Mouse (Mus musculus): ENCODE measurements around the gene 4930512M02Rik. TPM values are rescaled to one million over a fixed set of nuclear protein-coding genes. Genes with fewer than 3 reads are reported as not detected.

4930512M02Rik gene
- polyA plus RNA-seq, 1 experiment from 2014 or later = not detected

- H3K9me3 ChIP-seq (ENCODE audit: control insufficient read depth, low read length) = no peaks in the 10 kb centered on the region
Observed at GRCm38 (mm10) chr11:11570747-11571146, 56.9 kb downstream of the 4930512M02Rik start.

GRCm38 (mm10) chr11:11569466-11570132 lies 58.0 kb downstream of the 4930512M02Rik start:
- H3K36me3 ChIP-seq (ENCODE audit: control insufficient read depth, insufficient read depth, low read length) = no peaks in the 10 kb centered on the region
- no peaks in the 10 kb centered on the region for H3K4me1 ChIP-seq (ENCODE audit: control insufficient read depth, insufficient read depth, low read depth, low read length)
- no peak overlapping the region for H3K27ac ChIP-seq (ENCODE audit: low read depth, low read length)
- no peaks in the 10 kb centered on the region for H3K9me3 ChIP-seq (ENCODE audit: control insufficient read depth, low read length)
- H3K4me3 ChIP-seq (ENCODE audit: low read length) = no peak overlapping the region
- no peak overlapping the region for H3K9ac ChIP-seq (ENCODE audit: low read depth, low read length)
- 76% methylated on average over 4 of the region's 4 CpGs for WGBS
- H3K27me3 ChIP-seq (replicated peaks; ENCODE audit: control insufficient read depth, insufficient read depth, low read length) = no peaks in the 10 kb centered on the region
- ATAC-seq = no peak
- H3K4me2 ChIP-seq (ENCODE audit: low read length) = no peak overlapping the region

More at GRCm38 (mm10) chr11:11570747-11571146, 56.9 kb downstream of the 4930512M02Rik start:
- Histone ChIP-seq H3K36me3 (ENCODE audit: control insufficient read depth, insufficient read depth, low read length) (no peaks in the 10 kb centered on the region), H3K9ac (ENCODE audit: low read depth, low read length) (no peak overlapping the region), H3K27me3 (replicated peaks; ENCODE audit: control insufficient read depth, insufficient read depth, low read length) (no peaks in the 10 kb centered on the region), H3K4me3 (ENCODE audit: low read length) (no peak overlapping the region), H3K4me2 (ENCODE audit: low read length) (no peak overlapping the region), H3K27ac (ENCODE audit: low read depth, low read length) (no peak overlapping the region), H3K4me1 (ENCODE audit: control insufficient read depth, insufficient read depth, low read depth, low read length) (no peaks in the 10 kb centered on the region)
- no peak for ATAC-seq

- Histone ChIP-seq H3K4me1 (ENCODE audit: control insufficient read depth, insufficient read depth, low read depth, low read length) (no peaks in the 10 kb centered on the region), H3K9ac (ENCODE audit: low read depth, low read length) (no peak overlapping the region), H3K27ac (ENCODE audit: low read depth, low read length) (no peak overlapping the region), H3K27me3 (replicated peaks; ENCODE audit: control insufficient read depth, insufficient read depth, low read length) (no peaks in the 10 kb centered on the region), H3K36me3 (ENCODE audit: control insufficient read depth, insufficient read depth, low read length) (no peaks in the 10 kb centered on the region), H3K9me3 (ENCODE audit: control insufficient read depth, low read length) (no peaks in the 10 kb centered on the region), H3K4me2 (ENCODE audit: low read length) (no peak overlapping the region), H3K4me3 (ENCODE audit: low read length) (no peak overlapping the region)
- 84% methylated on average over 2 of the region's 2 CpGs for WGBS
- no peak for ATAC-seq
Observed at GRCm38 (mm10) chr11:11568033-11568432, 59.6 kb downstream of the 4930512M02Rik start.

- no peak overlapping the region for H3K9ac ChIP-seq (ENCODE audit: low read depth, low read length)
- H3K4me1 ChIP-seq (ENCODE audit: control insufficient read depth, insufficient read depth, low read depth, low read length) = no peaks in the 10 kb centered on the region
- ATAC-seq = no peak
- H3K4me3 ChIP-seq (ENCODE audit: low read length) = no peak overlapping the region
- no peak overlapping the region for H3K27ac ChIP-seq (ENCODE audit: low read depth, low read length)
- H3K27me3 ChIP-seq (replicated peaks; ENCODE audit: control insufficient read depth, insufficient read depth, low read length) = no peaks in the 10 kb centered on the region
- H3K9me3 ChIP-seq (ENCODE audit: control insufficient read depth, low read length) = no peaks in the 10 kb centered on the region
- no peak overlapping the region for H3K4me2 ChIP-seq (ENCODE audit: low read length)
- no peaks in the 10 kb centered on the region for H3K36me3 ChIP-seq (ENCODE audit: control insufficient read depth, insufficient read depth, low read length)
- 85% methylated on average over 6 of the region's 6 CpGs for WGBS
Observed at GRCm38 (mm10) chr11:11565146-11565820, 62.4 kb downstream of the 4930512M02Rik start.

GRCm38 (mm10) chr11:11564266-11565044 lies 63.2 kb downstream of the 4930512M02Rik start:
- Histone ChIP-seq H3K9ac (ENCODE audit: low read depth, low read length) (no peak overlapping the region), H3K27ac (ENCODE audit: low read depth, low read length) (no peak overlapping the region), H3K9me3 (ENCODE audit: control insufficient read depth, low read length) (no peaks in the 10 kb centered on the region), H3K4me2 (ENCODE audit: low read length) (no peak overlapping the region), H3K4me1 (ENCODE audit: control insufficient read depth, insufficient read depth, low read depth, low read length) (no peaks in the 10 kb centered on the region), H3K4me3 (ENCODE audit: low read length) (no peak overlapping the region), H3K27me3 (replicated peaks; ENCODE audit: control insufficient read depth, insufficient read depth, low read length) (no peaks in the 10 kb centered on the region), H3K36me3 (ENCODE audit: control insufficient read depth, insufficient read depth, low read length) (no peaks in the 10 kb centered on the region)
- no peak for ATAC-seq
- 78% methylated on average over 7 of the region's 7 CpGs for whole genome bisulfite sequencing

- Histone ChIP-seq H3K9ac (ENCODE audit: low read depth, low read length) (no peak overlapping the region), H3K4me1 (ENCODE audit: control insufficient read depth, insufficient read depth, low read depth, low read length) (no peaks in the 10 kb centered on the region), H3K4me3 (ENCODE audit: low read length) (no peak overlapping the region), H3K9me3 (ENCODE audit: control insufficient read depth, low read length) (no peaks in the 10 kb centered on the region), H3K36me3 (ENCODE audit: control insufficient read depth, insufficient read depth, low read length) (no peaks in the 10 kb centered on the region), H3K27me3 (replicated peaks; ENCODE audit: control insufficient read depth, insufficient read depth, low read length) (no peaks in the 10 kb centered on the region), H3K27ac (ENCODE audit: low read depth, low read length) (no peak overlapping the region), H3K4me2 (ENCODE audit: low read length) (no peak overlapping the region)
- ATAC-seq = no peak
- WGBS = 89% methylated on average over 6 of the region's 6 CpGs
Observed at GRCm38 (mm10) chr11:11561118-11561517, 66.5 kb downstream of the 4930512M02Rik start.

GRCm38 (mm10) chr11:11559099-11559686 lies 68.4 kb downstream of the 4930512M02Rik start:
- H3K27me3 ChIP-seq (replicated peaks; ENCODE audit: control insufficient read depth, insufficient read depth, low read length) = no peaks in the 10 kb centered on the region
- no peak overlapping the region for H3K4me2 ChIP-seq (ENCODE audit: low read length)
- no peaks in the 10 kb centered on the region for H3K4me1 ChIP-seq (ENCODE audit: control insufficient read depth, insufficient read depth, low read depth, low read length)
- H3K4me3 ChIP-seq (ENCODE audit: low read length) = no peak overlapping the region
- ATAC-seq = no peak
- H3K36me3 ChIP-seq (ENCODE audit: control insufficient read depth, insufficient read depth, low read length) = no peaks in the 10 kb centered on the region
- H3K9me3 ChIP-seq (ENCODE audit: control insufficient read depth, low read length) = no peaks in the 10 kb centered on the region
- 91% methylated on average over 7 of the region's 7 CpGs for WGBS
- no peak overlapping the region for H3K27ac ChIP-seq (ENCODE audit: low read depth, low read length)
- no peak overlapping the region for H3K9ac ChIP-seq (ENCODE audit: low read depth, low read length)

GRCm38 (mm10) chr11:11558662-11559061 lies 69.0 kb downstream of the 4930512M02Rik start:
- no peak overlapping the region for H3K9ac ChIP-seq (ENCODE audit: low read depth, low read length)
- H3K36me3 ChIP-seq (ENCODE audit: control insufficient read depth, insufficient read depth, low read length) = no peaks in the 10 kb centered on the region
- no peaks in the 10 kb centered on the region for H3K27me3 ChIP-seq (replicated peaks; ENCODE audit: control insufficient read depth, insufficient read depth, low read length)
- no peak overlapping the region for H3K4me2 ChIP-seq (ENCODE audit: low read length)
- no peak for ATAC-seq
- no peaks in the 10 kb centered on the region for H3K9me3 ChIP-seq (ENCODE audit: control insufficient read depth, low read length)
- no peaks in the 10 kb centered on the region for H3K4me1 ChIP-seq (ENCODE audit: control insufficient read depth, insufficient read depth, low read depth, low read length)
- H3K27ac ChIP-seq (ENCODE audit: low read depth, low read length) = no peak overlapping the region
- 72% methylated on average over 3 of the region's 3 CpGs for WGBS
- no peak overlapping the region for H3K4me3 ChIP-seq (ENCODE audit: low read length)

Measured in hindbrain, embryonic 16.5 days (tissue).